Mouse (Mus musculus) forebrain, embryonic 13.5 days (tissue): ENCODE results near the gene Tbck. TPM values are rescaled to one million over a fixed set of nuclear protein-coding genes. Genes with fewer than 3 reads are reported as not detected.
A peak's percentile ranks its signal among the peaks of the same experiment; 100 is the strongest.

Source experiments
- ATAC-seq: fragments of 200-750 bp; cut with Nextera tagmentation; 2 replicates; pipeline ENCODE4 v1.8.0; 2017
- H3K27ac ChIP-seq: fragments of 300-500 bp; sonication (generic); 2 replicates; pipeline ENCODE4 v1.5.1; 2015; ENCODE audit warnings: inconsistent platforms, mild to moderate bottlenecking, moderate library complexity
- H3K27me3 ChIP-seq: fragments of 300-500 bp; sonication (generic); 2 replicates; pipeline ENCODE4 v1.6.1; 2015; ENCODE audit warnings: mild to moderate bottlenecking, inconsistent platforms
- H3K36me3 ChIP-seq: fragments of 300-500 bp; sonication (generic); 2 replicates; pipeline ENCODE4 v1.6.1; 2015; ENCODE audit warnings: mild to moderate bottlenecking, inconsistent platforms; ENCODE audit not compliant: poor library complexity, severe bottlenecking
- H3K4me1 ChIP-seq: fragments of 300-500 bp; sonication (generic); 2 replicates; pipeline ENCODE4 v1.6.1; 2015; ENCODE audit warnings: inconsistent platforms
- H3K4me2 ChIP-seq: fragments of 300-500 bp; sonication (generic); 2 replicates; pipeline ENCODE4 v1.6.1; 2015; ENCODE audit warnings: inconsistent platforms, mild to moderate bottlenecking, moderate library complexity
- H3K4me3 ChIP-seq: fragments of 300-500 bp; sonication (generic); 2 replicates; pipeline ENCODE4 v1.5.1; 2015; ENCODE audit warnings: mild to moderate bottlenecking, inconsistent platforms
- H3K9ac ChIP-seq: fragments of 300-500 bp; sonication (generic); 2 replicates; pipeline ENCODE4 v1.6.1; 2015; ENCODE audit warnings: mild to moderate bottlenecking, inconsistent platforms
- H3K9me3 ChIP-seq: fragments of 300-500 bp; sonication (generic); replicated peaks from 2 replicates; pipeline ENCODE4 v1.6.1; 2016; ENCODE audit warnings: inconsistent platforms
- WGBS: fragments of 180-500 bp; shearing (Covaris S2); methylation state at CpG from one replicate; pipeline ENCODE4 v1.1.7; 2015; 5-methylcytosine and 5-hydroxymethylcytosine counted together
- polyA plus RNA-seq: library from polyadenylated mRNA; unstranded; fragments of >200 nt; fragmentation: Nextera tagmentation; extraction: Ambion mirVana; gene quantifications from 2 replicates; pipeline ENCODE4 v1.2.1, GENCODE M21; 2015

Gene Tbck
- polyA plus RNA-seq, 1 experiment from 2014 or later: 33.0 TPM

DNA sequence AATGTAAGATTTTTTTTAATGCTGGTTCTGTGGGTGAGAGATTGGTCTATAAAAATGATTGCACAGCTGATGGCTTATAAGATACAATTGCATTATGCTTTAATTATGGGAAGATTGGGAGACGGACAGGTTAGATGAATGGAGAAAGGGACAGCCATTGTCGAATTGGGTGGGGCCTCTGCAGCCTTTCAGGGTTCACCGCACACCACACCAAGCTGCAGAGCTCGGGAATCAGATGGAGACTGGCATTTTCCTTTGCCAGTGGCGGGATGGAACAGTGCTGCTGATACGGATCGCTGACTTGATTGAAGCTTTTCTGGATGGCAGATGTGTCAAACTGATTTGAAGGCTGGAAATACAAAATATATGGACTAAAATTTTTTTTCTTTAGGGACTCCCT is 88.1 kb downstream of the Tbck start:
- H3K4me2 ChIP-seq: no peak overlapping the region
- H3K9ac ChIP-seq: no peak overlapping the region
- ATAC-seq: peak; percentile 21; the same call in 1 of the 2 replicates
- no peak overlapping the region for H3K27ac ChIP-seq
- 32% methylated on average over 7 of the region's 7 CpGs for WGBS
- H3K27me3 ChIP-seq: no peaks in the 10 kb centered on the region
- H3K4me1 ChIP-seq: no peaks in the 10 kb centered on the region
- H3K36me3 ChIP-seq: 0 out of 2 replicates have a peak, but pooled peaks cover 4% of the 10 kb centered on the region
- H3K4me3 ChIP-seq: no peak overlapping the region
- H3K9me3 ChIP-seq: no peaks in the 10 kb centered on the region

- no peak overlapping the region for H3K27ac ChIP-seq
- ATAC-seq: no peak
- H3K9ac ChIP-seq: no peak overlapping the region
- 95% methylated on average over 7 of the region's 7 CpGs for WGBS
- no peaks in the 10 kb centered on the region for H3K9me3 ChIP-seq
- H3K4me2 ChIP-seq: no peak overlapping the region
- peaks cover 5% of the 10 kb centered on the region; the same call in 1 of the 2 replicates for H3K4me1 ChIP-seq
- no peaks in the 10 kb centered on the region for H3K27me3 ChIP-seq
- H3K4me3 ChIP-seq: no peak overlapping the region
- 0 out of 2 replicates have a peak, but pooled peaks cover 4% of the 10 kb centered on the region for H3K36me3 ChIP-seq
Measured at GRCm38 (mm10) chr3:132776686-132777085, 92.7 kb downstream of the Tbck start.

DNA sequence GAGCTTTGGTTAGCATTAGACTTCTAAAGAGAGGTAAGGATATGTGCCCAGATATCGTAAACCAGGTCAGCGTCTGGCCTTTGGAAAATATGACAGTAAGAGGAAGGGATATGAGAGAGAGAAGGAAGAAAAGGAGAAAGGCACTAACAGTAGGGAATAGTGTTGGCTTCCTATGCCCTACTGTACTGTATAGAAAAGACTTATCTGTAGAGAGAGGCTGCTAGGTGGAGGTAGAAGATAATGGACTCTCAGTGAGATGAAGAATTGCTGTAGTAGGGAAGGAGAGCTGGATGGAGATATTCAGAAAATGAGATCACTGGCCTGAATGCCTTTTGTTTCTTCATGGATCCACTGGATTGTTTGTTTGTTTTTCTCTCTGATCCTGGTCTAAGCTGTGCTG is 97.2 kb downstream of the Tbck start:
- H3K9ac ChIP-seq: no peak overlapping the region
- H3K9me3 ChIP-seq: no peaks in the 10 kb centered on the region
- 94% methylated on average over 2 of the region's 2 CpGs for WGBS
- no peak overlapping the region for H3K4me3 ChIP-seq
- no peak overlapping the region for H3K4me2 ChIP-seq
- peaks cover 5% of the 10 kb centered on the region; the same call in 1 of the 2 replicates for H3K4me1 ChIP-seq
- no peaks in the 10 kb centered on the region for H3K27me3 ChIP-seq
- no peak overlapping the region for H3K27ac ChIP-seq
- ATAC-seq: no peak
- 0 out of 2 replicates have a peak, but pooled peaks cover 3% of the 10 kb centered on the region for H3K36me3 ChIP-seq

DNA sequence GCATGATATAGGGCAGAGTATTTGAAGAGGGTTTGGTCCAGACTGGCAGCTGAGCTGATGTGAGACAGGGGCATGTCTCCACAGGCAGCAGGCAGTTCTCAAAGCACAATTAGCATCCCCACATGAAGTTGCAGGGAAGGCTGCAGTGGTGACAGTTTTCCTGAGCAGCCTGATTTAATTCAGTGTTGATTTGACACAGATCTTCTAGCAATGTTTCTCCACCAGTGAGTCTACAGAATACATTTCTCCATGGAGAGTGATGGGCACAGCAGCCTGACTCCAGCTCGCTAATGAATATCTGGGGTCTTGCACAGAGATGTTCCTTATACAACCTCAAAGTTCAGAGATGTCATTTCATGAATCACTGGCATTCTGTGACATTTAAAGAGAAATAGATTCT is 99.1 kb downstream of the Tbck start:
- 75% methylated on average over 1 of the region's 1 CpGs for WGBS
- ATAC-seq: 0 out of 2 replicates have a peak, but pooled peaks have one; percentile 13

GRCm38 (mm10) chr3:132784732-132785131 is 100.8 kb downstream of the Tbck start:
- no peak overlapping the region for H3K4me3 ChIP-seq
- no peak overlapping the region for H3K9ac ChIP-seq
- H3K9me3 ChIP-seq: no peaks in the 10 kb centered on the region
- peaks cover 5% of the 10 kb centered on the region; the same call in 1 of the 2 replicates for H3K4me1 ChIP-seq
- ATAC-seq: no peak
- no peak overlapping the region for H3K4me2 ChIP-seq
- H3K27ac ChIP-seq: no peak overlapping the region
- 0 out of 2 replicates have a peak, but pooled peaks cover 5% of the 10 kb centered on the region for H3K36me3 ChIP-seq
- 92% methylated on average over 6 of the region's 6 CpGs for WGBS
- H3K27me3 ChIP-seq: no peaks in the 10 kb centered on the region

More for the DNA sequence above, 99.1 kb downstream of the Tbck start:
- H3K36me3 ChIP-seq: 0 out of 2 replicates have a peak, but pooled peaks cover 5% of the 10 kb centered on the region
- no peaks in the 10 kb centered on the region for H3K9me3 ChIP-seq
- H3K4me2 ChIP-seq: no peak overlapping the region
- no peak overlapping the region for H3K9ac ChIP-seq
- H3K27ac ChIP-seq: no peak overlapping the region
- H3K4me1 ChIP-seq: peaks cover 5% of the 10 kb centered on the region; the same call in 1 of the 2 replicates
- no peak overlapping the region for H3K4me3 ChIP-seq
- H3K27me3 ChIP-seq: no peaks in the 10 kb centered on the region

GRCm38 (mm10) chr3:132786690-132787089 is 102.7 kb downstream of the Tbck start:
- 83% methylated on average over 3 of the region's 3 CpGs for WGBS
- H3K4me3 ChIP-seq: no peak overlapping the region
- ATAC-seq: no peak

DNA sequence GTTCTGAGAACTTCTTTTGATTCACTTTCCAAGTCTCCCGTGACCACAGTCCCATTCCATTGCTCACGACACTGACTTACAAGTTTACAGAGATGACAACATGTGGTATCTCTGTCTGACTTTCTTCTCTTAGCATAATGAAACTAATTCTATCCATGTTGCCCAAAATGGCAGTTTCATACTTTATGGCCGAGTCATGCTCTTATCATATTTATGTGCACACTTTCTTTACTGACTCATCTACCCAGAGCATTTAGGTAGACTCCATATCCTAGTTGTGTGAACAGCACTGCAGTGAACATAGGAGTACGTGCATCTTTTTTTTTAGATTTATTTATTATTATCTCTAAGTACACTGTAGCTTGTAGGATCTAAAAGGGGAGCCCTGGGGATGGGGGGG is 103.8 kb downstream of the Tbck start:
- no peak for ATAC-seq
- Histone ChIP-seq H3K4me3 (no peak overlapping the region), H3K27ac (no peak overlapping the region), H3K4me2 (no peak overlapping the region), H3K36me3 (0 out of 2 replicates have a peak, but pooled peaks cover 5% of the 10 kb centered on the region), H3K4me1 (no peaks in the 10 kb centered on the region), H3K27me3 (no peaks in the 10 kb centered on the region), H3K9ac (no peak overlapping the region), H3K9me3 (no peaks in the 10 kb centered on the region)
- WGBS: 95% methylated on average over 4 of the region's 4 CpGs

More at GRCm38 (mm10) chr3:132786690-132787089, 102.7 kb downstream of the Tbck start:
- Histone ChIP-seq H3K4me2 (no peak overlapping the region), H3K9ac (no peak overlapping the region), H3K27me3 (no peaks in the 10 kb centered on the region), H3K4me1 (no peaks in the 10 kb centered on the region), H3K9me3 (no peaks in the 10 kb centered on the region), H3K36me3 (0 out of 2 replicates have a peak, but pooled peaks cover 5% of the 10 kb centered on the region), H3K27ac (no peak overlapping the region)

DNA sequence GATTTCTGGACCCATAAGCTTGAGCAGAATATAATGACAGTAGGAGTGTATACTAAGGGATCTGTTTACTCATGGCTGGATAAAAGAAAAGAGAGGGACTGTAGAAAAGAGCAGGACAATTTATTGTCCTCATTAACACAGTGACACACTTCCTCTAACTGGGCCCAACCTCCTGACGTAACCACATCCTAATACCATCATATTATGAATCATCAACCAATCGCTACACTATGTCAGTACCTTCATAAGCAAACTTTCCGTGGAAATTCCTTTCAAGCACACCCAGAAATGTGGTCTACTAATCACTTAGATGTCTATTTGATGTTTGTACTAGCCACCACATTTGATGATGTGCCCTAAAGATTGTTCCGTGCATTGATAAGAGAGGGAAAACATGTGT is 107.2 kb downstream of the Tbck start:
- Histone ChIP-seq H3K4me1 (no peaks in the 10 kb centered on the region), H3K4me2 (no peak overlapping the region), H3K36me3 (0 out of 2 replicates have a peak, but pooled peaks cover 4% of the 10 kb centered on the region), H3K27me3 (no peaks in the 10 kb centered on the region), H3K9me3 (no peaks in the 10 kb centered on the region), H3K27ac (no peak overlapping the region), H3K9ac (no peak overlapping the region), H3K4me3 (no peak overlapping the region)
- ATAC-seq: no peak
- WGBS: 94% methylated on average over 4 of the region's 4 CpGs

GRCm38 (mm10) chr3:132800196-132800595 is 116.3 kb downstream of the Tbck start:
- Histone ChIP-seq H3K36me3 (peaks cover 23% of the 10 kb centered on the region; the same call in 1 of the 2 replicates), H3K4me2 (no peak overlapping the region), H3K9me3 (no peaks in the 10 kb centered on the region), H3K27ac (no peak overlapping the region), H3K4me1 (no peaks in the 10 kb centered on the region), H3K4me3 (no peak overlapping the region), H3K27me3 (no peaks in the 10 kb centered on the region), H3K9ac (no peak overlapping the region)
- WGBS: 91% methylated on average over 1 of the region's 1 CpGs
- ATAC-seq: no peak

- ATAC-seq: no peak
- H3K9ac ChIP-seq: no peak overlapping the region
- no peaks in the 10 kb centered on the region for H3K4me1 ChIP-seq
- H3K27me3 ChIP-seq: no peaks in the 10 kb centered on the region
- H3K27ac ChIP-seq: no peak overlapping the region
- H3K4me3 ChIP-seq: no peak overlapping the region
- H3K36me3 ChIP-seq: peaks cover 19% of the 10 kb centered on the region; the same call in 1 of the 2 replicates
- WGBS: 83% methylated on average over 3 of the region's 3 CpGs
- no peaks in the 10 kb centered on the region for H3K9me3 ChIP-seq
- H3K4me2 ChIP-seq: no peak overlapping the region
Measured at GRCm38 (mm10) chr3:132801910-132802309, 118.0 kb downstream of the Tbck start.

GRCm38 (mm10) chr3:132807888-132808579 is 124.1 kb downstream of the Tbck start:
- Histone ChIP-seq H3K27ac (no peak overlapping the region), H3K4me1 (no peaks in the 10 kb centered on the region), H3K27me3 (no peaks in the 10 kb centered on the region), H3K9me3 (no peaks in the 10 kb centered on the region), H3K4me3 (no peak overlapping the region), H3K36me3 (peaks cover 6% of the 10 kb centered on the region; the same call in 1 of the 2 replicates), H3K9ac (no peak overlapping the region), H3K4me2 (no peak overlapping the region)
- WGBS: 69% methylated on average over 2 of the region's 2 CpGs
- no peak for ATAC-seq

GRCm38 (mm10) chr3:132808951-132809350 is 125.0 kb downstream of the Tbck start:
- Histone ChIP-seq H3K9me3 (no peaks in the 10 kb centered on the region), H3K27me3 (no peaks in the 10 kb centered on the region), H3K4me1 (no peaks in the 10 kb centered on the region), H3K4me2 (no peak overlapping the region), H3K9ac (no peak overlapping the region), H3K4me3 (no peak overlapping the region), H3K27ac (no peak overlapping the region), H3K36me3 (no peaks in the 10 kb centered on the region)
- 93% methylated on average over 3 of the region's 3 CpGs for WGBS
- ATAC-seq: no peak
